Mouse (Mus musculus) midbrain, embryonic 10.5 days (tissue): ENCODE data around the gene Adamts12. TPM values are rescaled to one million over a fixed set of nuclear protein-coding genes. Genes with fewer than 3 reads are reported as not detected.

ENCODE experiments used
- DNase-seq: peaks from one replicate; pipeline ENCODE4 v3.0.0-alpha.2; 2017; ENCODE audit warnings: low spot score
- H3K27ac ChIP-seq: fragments of 300-500 bp; sonication (generic); replicated peaks from 2 replicates; pipeline ENCODE4 v1.5.1; 2016; ENCODE audit warnings: mild to moderate bottlenecking
- H3K27me3 ChIP-seq: fragments of 300-500 bp; sonication (generic); 2 replicates; pipeline ENCODE4 v1.6.1; 2016; ENCODE audit warnings: low read depth, mild to moderate bottlenecking; ENCODE audit not compliant: poor library complexity, severe bottlenecking
- H3K36me3 ChIP-seq: fragments of 300-500 bp; sonication (generic); 2 replicates; pipeline ENCODE4 v1.6.1; 2016; ENCODE audit warnings: mild to moderate bottlenecking, moderate library complexity
- H3K4me1 ChIP-seq: fragments of 300-500 bp; sonication (generic); 2 replicates; pipeline ENCODE4 v1.6.1; 2016
- H3K4me3 ChIP-seq: fragments of 300-500 bp; sonication (generic); 2 replicates; pipeline ENCODE4 v1.5.1; 2016; ENCODE audit warnings: mild to moderate bottlenecking, moderate library complexity
- H3K9me3 ChIP-seq: fragments of 300-500 bp; sonication (generic); replicated peaks from 2 replicates; pipeline ENCODE4 v1.6.1; 2016; ENCODE audit warnings: mild to moderate bottlenecking
- WGBS: fragments of 180-500 bp; shearing (Covaris S2); methylation state at CpG from one replicate; pipeline ENCODE4 v1.1.7; 2016; 5-methylcytosine and 5-hydroxymethylcytosine counted together
- polyA plus RNA-seq: library from polyadenylated mRNA; unstranded; fragments of >200 nt; fragmentation: Nextera tagmentation; extraction: Ambion mirVana; gene quantifications from 2 replicates; pipeline ENCODE4 v1.2.1, GENCODE M21; 2016

Gene Adamts12
- polyA plus RNA-seq, 1 experiment from 2014 or later, result 1.7 TPM

- H3K4me1 ChIP-seq, result peaks cover 18% of the 10 kb centered on the region
- WGBS, result 41% methylated on average over 10 of the region's 10 CpGs
- H3K9me3 ChIP-seq, result no peaks in the 10 kb centered on the region
- H3K27me3 ChIP-seq, result peaks cover 35% of the 10 kb centered on the region
- H3K36me3 ChIP-seq, result no peaks in the 10 kb centered on the region
- H3K27ac ChIP-seq, result 0 out of 2 replicates have a peak overlapping the region, but pooled peaks have one; percentile 23
- peak; percentile 46 for DNase-seq
- H3K4me3 ChIP-seq, result no peak overlapping the region
Measured at GRCm38 (mm10) chr15:11053678-11054439, 10.7 kb upstream of the Adamts12 start.

DNA sequence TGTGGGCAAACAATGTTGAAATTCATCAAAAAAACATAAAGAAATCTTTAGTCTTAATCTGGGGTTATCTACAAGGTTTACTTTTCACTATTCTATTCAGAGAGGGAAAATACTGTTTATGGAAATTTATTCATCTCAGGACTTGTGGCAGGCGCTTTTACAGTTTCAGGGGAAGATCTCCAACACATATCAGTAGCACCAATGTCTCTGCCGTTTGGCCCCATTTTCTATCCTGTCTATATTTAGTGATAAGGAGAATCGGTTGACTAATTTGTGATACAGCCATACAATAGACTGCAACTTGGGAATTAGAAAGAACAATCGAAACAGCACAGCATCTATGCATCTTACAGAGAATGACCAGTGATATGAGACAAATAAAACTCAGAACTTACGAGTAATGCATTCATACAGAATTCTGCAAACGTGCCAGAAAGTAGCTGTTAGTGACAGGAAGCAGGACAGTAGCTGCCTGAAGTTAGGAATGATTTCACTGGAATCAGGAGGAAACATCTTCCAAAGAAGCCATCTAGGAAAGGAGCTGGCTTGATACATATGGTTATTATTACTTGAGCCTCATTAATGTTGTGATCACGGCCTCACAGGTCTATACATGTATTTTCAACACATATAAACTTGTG lies 10.0 kb upstream of the Adamts12 start:
- whole genome bisulfite sequencing, result 81% methylated on average over 7 of the region's 7 CpGs
- Histone ChIP-seq H3K9me3 (no peaks in the 10 kb centered on the region), H3K4me1 (peaks cover 18% of the 10 kb centered on the region), H3K4me3 (no peak overlapping the region), H3K27me3 (peaks cover 36% of the 10 kb centered on the region), H3K36me3 (no peaks in the 10 kb centered on the region), H3K27ac (no peak overlapping the region)
- no peak for DNase-seq

- peaks cover 47% of the 10 kb centered on the region for H3K4me1 ChIP-seq
- H3K36me3 ChIP-seq, result no peaks in the 10 kb centered on the region
- no peak overlapping the region for H3K27ac ChIP-seq
- no peak overlapping the region for H3K4me3 ChIP-seq
- no peaks in the 10 kb centered on the region for H3K9me3 ChIP-seq
- WGBS, result 92% methylated on average over 1 of the region's 1 CpGs
- H3K27me3 ChIP-seq, result peaks cover 24% of the 10 kb centered on the region; the same call in 1 of the 2 replicates
- DNase-seq, result no peak
Measured at GRCm38 (mm10) chr15:11062903-11063302, 1.7 kb upstream of the Adamts12 start.

DNA sequence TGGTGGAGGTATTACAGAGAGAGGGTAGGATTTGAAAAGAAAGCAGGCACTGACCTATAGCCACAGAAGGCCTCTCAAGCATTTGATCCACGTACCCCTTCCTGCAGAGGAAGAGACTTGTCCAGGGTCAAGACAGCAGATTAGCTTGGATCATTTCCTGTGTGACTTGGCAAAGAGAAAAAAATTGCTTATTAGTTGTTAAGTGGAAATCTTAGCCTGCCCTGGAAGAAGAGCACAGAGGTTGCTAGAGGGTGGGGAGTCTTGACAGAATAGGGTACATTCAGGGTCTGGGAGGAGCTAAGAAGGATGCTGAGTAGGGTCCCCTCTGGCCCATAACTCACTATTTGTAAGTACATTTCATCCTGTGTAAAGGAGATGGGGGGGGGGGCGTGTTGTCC lies 431 bp upstream of the Adamts12 start:
- H3K9me3 ChIP-seq, result no peaks in the 10 kb centered on the region
- H3K27me3 ChIP-seq, result peaks cover 17% of the 10 kb centered on the region; the same call in 1 of the 2 replicates
- peaks cover 49% of the 10 kb centered on the region for H3K4me1 ChIP-seq
- 10% methylated on average over 2 of the region's 2 CpGs for WGBS
- H3K4me3 ChIP-seq, result peak overlapping the region; percentile 51
- DNase-seq, result peak; percentile 20
- H3K36me3 ChIP-seq, result no peaks in the 10 kb centered on the region
- H3K27ac ChIP-seq, result peak overlapping the region; percentile 84

DNA sequence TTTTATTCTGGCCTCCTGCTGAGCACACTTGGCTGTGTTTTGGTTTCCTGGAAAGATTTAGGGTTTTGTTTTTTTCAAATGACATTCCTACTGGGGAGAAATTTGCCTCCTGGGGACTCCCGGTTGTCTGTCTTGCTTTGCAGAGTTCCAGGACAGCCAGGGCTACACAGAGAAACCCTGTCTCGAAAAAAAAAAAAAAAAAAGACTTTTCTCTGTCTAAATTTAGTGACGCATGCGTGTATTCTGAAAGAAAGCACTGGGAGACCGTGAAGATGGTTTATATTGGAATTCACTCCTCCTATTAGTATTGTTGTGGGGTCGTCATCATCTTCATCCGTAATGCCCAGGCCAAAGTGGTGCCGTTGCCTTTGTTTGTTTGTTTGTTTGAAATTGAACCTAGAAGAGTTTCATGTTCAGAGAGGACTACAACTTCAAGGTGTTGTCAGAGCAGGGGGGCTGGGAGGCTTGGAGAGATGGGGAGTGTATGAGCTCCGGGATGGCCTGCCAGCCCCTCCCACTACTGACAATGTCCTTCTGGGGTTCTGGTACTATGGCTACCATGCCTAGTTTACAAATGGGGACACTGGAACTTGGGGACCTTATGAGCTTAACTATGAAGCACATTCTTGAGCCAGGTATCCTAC lies 1.1 kb downstream of the Adamts12 start:
- 9% methylated on average over 9 of the region's 9 CpGs for WGBS
- H3K27me3 ChIP-seq, result peaks cover 12% of the 10 kb centered on the region; the same call in 1 of the 2 replicates
- peak overlapping the region; percentile 51 for H3K4me3 ChIP-seq
- peaks cover 49% of the 10 kb centered on the region for H3K4me1 ChIP-seq
- H3K36me3 ChIP-seq, result no peaks in the 10 kb centered on the region
- H3K27ac ChIP-seq, result peak overlapping the region; percentile 84
- peak; percentile 20 for DNase-seq
- no peaks in the 10 kb centered on the region for H3K9me3 ChIP-seq

DNA sequence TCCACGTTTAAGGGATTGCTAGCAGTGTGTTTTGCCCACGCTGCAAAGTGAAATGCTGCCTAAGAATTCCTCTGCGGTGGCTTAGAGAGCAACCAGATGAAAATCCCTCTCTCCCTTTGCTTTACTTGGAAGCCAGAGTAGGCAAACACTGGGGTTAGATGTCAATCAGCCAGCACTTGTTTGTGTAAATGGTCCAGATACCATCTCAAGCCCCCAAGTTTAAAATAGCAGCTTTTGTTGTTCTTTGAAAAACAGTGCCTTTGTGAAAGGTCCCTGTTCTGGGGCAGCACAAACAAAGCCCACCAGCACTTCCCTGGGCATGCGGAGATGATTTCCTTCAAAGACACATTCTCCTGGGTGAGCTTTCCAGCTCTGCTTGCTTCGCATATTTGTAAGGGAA lies 1.7 kb downstream of the Adamts12 start:
- peaks cover 49% of the 10 kb centered on the region for H3K4me1 ChIP-seq
- peaks cover 7% of the 10 kb centered on the region; the same call in 1 of the 2 replicates for H3K27me3 ChIP-seq
- no peaks in the 10 kb centered on the region for H3K36me3 ChIP-seq
- DNase-seq, result peak; percentile 38
- whole genome bisulfite sequencing, result 6% methylated on average over 5 of the region's 5 CpGs
- peak overlapping the region; percentile 84 for H3K27ac ChIP-seq
- H3K4me3 ChIP-seq, result peak overlapping the region; percentile 51
- no peaks in the 10 kb centered on the region for H3K9me3 ChIP-seq

DNA sequence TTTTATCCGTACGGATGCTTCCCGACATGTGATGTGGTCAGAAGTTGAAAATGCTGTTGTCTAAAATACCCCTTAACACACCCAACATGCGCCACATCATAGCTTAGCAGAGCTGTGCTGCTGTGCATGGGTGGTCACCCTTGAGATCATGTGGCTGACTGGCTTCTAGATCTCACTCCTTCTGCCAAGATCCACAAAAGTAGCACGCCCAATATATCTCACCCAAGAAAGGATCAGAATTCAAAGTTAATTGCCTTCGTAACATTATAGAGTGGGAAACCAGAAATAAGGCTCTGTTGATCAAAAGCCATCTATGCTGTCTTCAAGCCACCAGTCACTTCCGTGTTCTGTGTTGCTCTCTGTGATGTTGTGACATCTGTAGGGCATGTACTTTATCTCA lies 3.3 kb downstream of the Adamts12 start:
- no peak for DNase-seq
- H3K27me3 ChIP-seq, result peaks cover 7% of the 10 kb centered on the region; the same call in 1 of the 2 replicates
- no peaks in the 10 kb centered on the region for H3K9me3 ChIP-seq
- no peak overlapping the region for H3K27ac ChIP-seq
- H3K36me3 ChIP-seq, result no peaks in the 10 kb centered on the region
- WGBS, result 90% methylated on average over 7 of the region's 7 CpGs
- peaks cover 49% of the 10 kb centered on the region for H3K4me1 ChIP-seq
- H3K4me3 ChIP-seq, result no peak overlapping the region

DNA sequence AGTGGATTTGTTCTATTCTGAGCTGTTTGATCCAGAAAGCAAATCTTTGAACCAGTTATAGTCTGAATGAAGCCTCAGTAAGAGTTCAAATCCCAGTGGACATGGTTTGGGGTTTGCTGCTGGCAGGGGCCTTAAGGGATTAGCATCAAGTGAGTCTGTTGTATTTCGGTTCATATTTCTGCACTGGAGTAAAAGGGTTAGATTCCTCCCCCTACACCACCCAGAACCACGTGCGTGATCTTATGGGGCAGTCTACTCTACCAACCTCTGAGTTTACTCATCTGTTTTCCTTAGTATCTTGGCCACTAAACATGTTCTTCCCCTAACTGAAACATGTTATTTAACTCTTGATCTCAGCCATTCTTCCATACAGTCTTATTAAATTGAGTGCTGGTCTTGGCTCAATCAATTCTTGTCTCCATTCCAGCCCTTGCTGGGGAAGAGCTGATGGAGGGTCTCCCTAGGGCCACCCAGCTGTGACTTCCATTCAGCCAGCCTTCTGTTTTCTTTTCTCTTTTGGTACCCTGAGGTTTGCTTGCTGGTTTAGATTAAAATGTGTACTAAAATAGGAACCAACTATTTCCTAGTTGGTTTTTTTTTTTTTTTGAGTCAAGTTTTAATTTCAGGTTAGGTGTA lies 11.3 kb downstream of the Adamts12 start:
- Histone ChIP-seq H3K4me1 (no peaks in the 10 kb centered on the region), H3K36me3 (no peaks in the 10 kb centered on the region), H3K9me3 (no peaks in the 10 kb centered on the region), H3K27ac (no peak overlapping the region), H3K4me3 (no peak overlapping the region), H3K27me3 (no peaks in the 10 kb centered on the region)
- 83% methylated on average over 3 of the region's 3 CpGs for WGBS
- DNase-seq, result no peak

GRCm38 (mm10) chr15:11082961-11083569 lies 18.5 kb downstream of the Adamts12 start:
- Histone ChIP-seq H3K27ac (no peak overlapping the region), H3K4me3 (no peak overlapping the region), H3K27me3 (no peaks in the 10 kb centered on the region), H3K36me3 (no peaks in the 10 kb centered on the region), H3K4me1 (peaks cover 22% of the 10 kb centered on the region), H3K9me3 (no peaks in the 10 kb centered on the region)
- peak; percentile 20 for DNase-seq
- WGBS, result 80% methylated on average over 8 of the region's 8 CpGs

- Histone ChIP-seq H3K27ac (no peak overlapping the region), H3K27me3 (no peaks in the 10 kb centered on the region), H3K9me3 (no peaks in the 10 kb centered on the region), H3K4me1 (peaks cover 22% of the 10 kb centered on the region), H3K4me3 (no peak overlapping the region), H3K36me3 (no peaks in the 10 kb centered on the region)
- whole genome bisulfite sequencing, result 94% methylated on average over 3 of the region's 3 CpGs
- no peak for DNase-seq
Measured at GRCm38 (mm10) chr15:11083678-11084077, 19.1 kb downstream of the Adamts12 start.

DNA sequence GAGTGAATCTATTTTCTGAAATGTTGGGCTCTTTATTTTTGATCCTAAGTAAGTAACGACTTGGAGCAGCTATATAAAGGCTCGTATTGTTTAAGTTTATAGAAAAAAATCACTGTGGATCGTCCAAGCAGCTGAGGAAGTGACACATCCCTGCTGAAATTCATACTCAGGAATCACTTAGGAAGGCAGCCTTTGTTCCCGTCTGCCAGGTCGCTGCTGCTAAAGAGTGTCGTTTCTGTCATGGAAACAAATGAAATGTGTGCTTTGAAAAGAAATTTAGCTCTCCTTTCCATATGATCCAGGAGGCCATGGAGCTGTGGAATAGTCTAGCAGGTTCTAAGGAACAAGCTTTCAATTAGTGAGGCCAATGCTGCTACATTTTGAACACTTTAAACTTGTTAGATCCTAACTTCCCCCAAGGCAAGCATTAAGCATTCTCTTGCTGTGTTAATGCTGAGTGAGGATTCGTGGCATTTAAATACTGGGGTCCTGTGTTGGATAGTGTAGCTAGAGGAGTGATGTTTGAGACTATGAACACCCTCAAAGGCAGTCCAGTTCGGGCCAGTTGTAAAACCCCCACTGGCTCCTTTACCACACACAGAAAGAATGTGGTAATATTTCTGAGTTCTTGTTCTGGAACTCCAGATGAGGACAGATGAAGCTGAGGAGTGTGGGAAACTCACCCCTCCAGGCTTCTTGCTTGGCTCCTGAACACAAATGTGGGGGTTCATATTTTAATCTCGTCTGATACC lies 19.8 kb downstream of the Adamts12 start:
- H3K4me3 ChIP-seq, result no peak overlapping the region
- 55% methylated on average over 9 of the region's 9 CpGs for WGBS
- no peak for DNase-seq
- no peaks in the 10 kb centered on the region for H3K27me3 ChIP-seq
- H3K27ac ChIP-seq, result peak overlapping the region; percentile 38; the same call in 1 of the 2 replicates
- no peaks in the 10 kb centered on the region for H3K9me3 ChIP-seq
- peaks cover 22% of the 10 kb centered on the region for H3K4me1 ChIP-seq
- no peaks in the 10 kb centered on the region for H3K36me3 ChIP-seq
